Mouse (Mus musculus) midbrain, embryonic 14.5 days (tissue): ENCODE measurements around the gene Dpm3. TPM values are rescaled to one million over a fixed set of nuclear protein-coding genes. Genes with fewer than 3 reads are reported as not detected.

Experiments
- ATAC-seq: fragments of 200-750 bp; cut with Nextera tagmentation; 2 replicates; pipeline ENCODE4 v1.8.0; 2017; ENCODE audit warnings: moderate number of reproducible peaks, moderate library complexity; ENCODE audit not compliant: low FRiP score, low TSS enrichment
- DNase-seq: peaks from one replicate; pipeline ENCODE4 v3.0.0-alpha.2; 2015
- H3K27ac ChIP-seq: fragments of 300-500 bp; sonication (generic); replicated peaks from 2 replicates; pipeline ENCODE4 v1.5.1; 2014; ENCODE audit warnings: mild to moderate bottlenecking, low read depth, low read length, moderate library complexity
- H3K27me3 ChIP-seq: fragments of 300-500 bp; sonication (generic); 2 replicates; pipeline ENCODE4 v1.6.1; 2014; ENCODE audit warnings: low read length, control low read depth, mixed read lengths; ENCODE audit not compliant: control insufficient read depth, insufficient read depth
- H3K36me3 ChIP-seq: fragments of 300-500 bp; sonication (generic); 2 replicates; pipeline ENCODE4 v1.6.1; 2014; ENCODE audit warnings: low read length, control low read depth; ENCODE audit not compliant: control insufficient read depth, insufficient read depth
- H3K4me1 ChIP-seq: fragments of 300-500 bp; sonication (generic); 2 replicates; pipeline ENCODE4 v1.6.1; 2014; ENCODE audit warnings: mild to moderate bottlenecking, antibody characterized with exemption, low read length, control low read depth; ENCODE audit not compliant: control insufficient read depth, insufficient read depth
- H3K4me2 ChIP-seq: fragments of 300-500 bp; sonication (generic); 2 replicates; pipeline ENCODE4 v1.6.1; 2014; ENCODE audit warnings: mild to moderate bottlenecking, low read length, moderate library complexity
- H3K4me3 ChIP-seq: fragments of 300-500 bp; sonication (generic); replicated peaks from 2 replicates; pipeline ENCODE4 v1.5.1; 2014; ENCODE audit warnings: low read depth, low read length
- H3K9ac ChIP-seq: fragments of 300-500 bp; sonication (generic); replicated peaks from 2 replicates; pipeline ENCODE4 v1.6.1; 2014; ENCODE audit warnings: mild to moderate bottlenecking, low read length, moderate library complexity
- H3K9me3 ChIP-seq: fragments of 300-500 bp; sonication (generic); 2 replicates; pipeline ENCODE4 v1.6.1; 2016; ENCODE audit warnings: low read length, control low read depth, mixed read lengths; ENCODE audit not compliant: control insufficient read depth
- WGBS: fragments of 180-500 bp; shearing (Covaris S2); extraction: QIAGEN DNeasy Blood & Tissue Kit; methylation state at CpG from one replicate; pipeline ENCODE4 v1.1.7; 2014; 5-methylcytosine and 5-hydroxymethylcytosine counted together
- polyA plus RNA-seq: library from polyadenylated mRNA; unstranded; fragments of >200 nt; fragmentation: Nextera tagmentation; extraction: Ambion mirVana; gene quantifications from 2 replicates; pipeline ENCODE4 v1.2.1, GENCODE M21; 2014

The Dpm3 gene
- polyA plus RNA-seq, 1 experiment from 2014 or later, result 71.6 TPM

DNA sequence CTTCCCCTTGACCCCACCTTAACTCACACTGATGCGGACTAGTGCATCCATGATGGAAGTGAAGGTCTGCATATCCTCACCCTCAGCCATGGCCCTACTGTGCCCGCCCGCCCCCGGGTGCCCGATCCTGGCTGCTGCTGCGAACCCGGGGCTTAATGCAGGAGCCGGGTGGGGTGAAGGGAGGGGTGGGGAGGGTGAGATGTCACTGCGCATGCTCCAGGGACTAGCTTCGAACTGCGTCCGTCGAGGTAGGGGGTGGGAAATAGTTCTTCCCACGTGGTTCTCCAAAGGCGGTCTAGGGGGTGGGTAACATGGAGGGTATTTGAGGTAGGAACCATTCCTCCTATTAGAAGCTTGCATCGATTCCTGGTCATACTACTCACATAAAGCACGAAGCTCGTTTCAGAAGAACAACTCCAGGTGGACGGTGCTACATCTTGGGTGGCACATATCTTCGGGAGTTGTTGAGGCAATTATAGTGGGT lies 13.4 kb upstream of the Dpm3 start, which contains the start of gene Krtcap2:
Gene Krtcap2 (plus strand): TSS at position 279 of the 484 bp plus-strand sequence.
- H3K4me1 ChIP-seq, result peaks cover 39% of the 10 kb centered on the region
- peak; percentile 90 for DNase-seq

DNA sequence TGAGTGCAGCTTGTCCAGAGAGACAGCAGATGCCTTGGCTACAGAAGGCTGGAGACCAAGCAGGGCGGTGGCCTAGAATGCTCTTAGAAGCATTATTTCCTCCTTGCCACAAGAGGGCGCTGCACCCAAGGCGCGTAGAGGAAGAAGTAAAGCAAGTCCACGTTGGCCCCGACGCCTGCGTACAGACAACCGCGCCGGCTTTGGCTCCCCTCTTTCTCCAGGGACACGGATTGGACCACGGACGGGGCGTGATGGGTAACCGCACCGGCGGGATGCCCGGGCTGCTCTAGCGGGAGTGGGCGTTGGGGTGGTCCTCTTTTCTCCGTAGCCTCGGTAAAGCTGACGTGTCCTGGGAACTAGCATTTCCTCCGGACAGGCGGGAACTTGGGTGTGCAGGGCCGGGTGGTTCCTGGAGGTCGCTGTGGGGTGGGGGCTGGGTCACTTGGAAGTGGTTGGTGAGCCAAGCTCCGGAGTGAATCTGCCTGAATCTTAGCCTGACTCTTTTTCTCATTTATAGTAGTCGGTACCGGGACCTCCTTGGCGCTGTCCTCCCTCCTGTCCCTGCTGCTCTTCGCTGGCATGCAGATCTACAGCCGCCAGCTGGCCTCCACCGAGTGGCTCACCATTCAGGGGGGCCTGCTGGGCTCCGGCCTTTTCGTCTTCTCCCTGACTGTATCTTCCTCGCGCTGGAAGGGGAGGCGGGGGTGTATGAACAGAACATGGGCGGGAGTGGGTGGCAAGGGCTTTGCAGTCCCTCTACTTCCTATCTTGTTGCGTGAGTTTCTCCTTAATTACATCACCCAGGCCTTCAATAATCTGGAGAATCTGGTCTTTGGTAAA lies 12.7 kb upstream of the Dpm3 start, which contains the start of gene Trim46:
Gene Trim46 (minus strand): TSS at position 49 of the 840 bp plus-strand sequence.
- H3K36me3 ChIP-seq, result peaks cover 20% of the 10 kb centered on the region
- ATAC-seq (peak; percentile 55), DNase-seq (peak; percentile 95)
- H3K27ac ChIP-seq, result peak within 1 kb of the TSS; percentile 96
- no peaks in the 10 kb centered on the region for H3K27me3 ChIP-seq
- WGBS, result under 1% methylated on average over 42 of the region's 42 CpGs
- peak within 1 kb of the TSS; percentile 74 for H3K9ac ChIP-seq
- peak within 1 kb of the TSS; percentile 63 for H3K4me3 ChIP-seq
- peaks cover 44% of the 10 kb centered on the region for H3K4me1 ChIP-seq
- H3K4me2 ChIP-seq, result peak within 1 kb of the TSS; percentile 84
- H3K9me3 ChIP-seq, result no peaks in the 10 kb centered on the region

More for the DNA sequence above, 13.4 kb upstream of the Dpm3 start, which contains the start of gene Krtcap2:
- WGBS, result 2% methylated on average over 20 of the region's 20 CpGs
- Histone ChIP-seq H3K27me3 (no peaks in the 10 kb centered on the region), H3K9ac (peak within 1 kb of the TSS; percentile 74), H3K9me3 (no peaks in the 10 kb centered on the region), H3K4me3 (peak within 1 kb of the TSS; percentile 63), H3K27ac (peak within 1 kb of the TSS; percentile 96), H3K4me2 (peak within 1 kb of the TSS; percentile 84), H3K36me3 (peaks cover 28% of the 10 kb centered on the region)
- peak; percentile 62 for ATAC-seq

DNA sequence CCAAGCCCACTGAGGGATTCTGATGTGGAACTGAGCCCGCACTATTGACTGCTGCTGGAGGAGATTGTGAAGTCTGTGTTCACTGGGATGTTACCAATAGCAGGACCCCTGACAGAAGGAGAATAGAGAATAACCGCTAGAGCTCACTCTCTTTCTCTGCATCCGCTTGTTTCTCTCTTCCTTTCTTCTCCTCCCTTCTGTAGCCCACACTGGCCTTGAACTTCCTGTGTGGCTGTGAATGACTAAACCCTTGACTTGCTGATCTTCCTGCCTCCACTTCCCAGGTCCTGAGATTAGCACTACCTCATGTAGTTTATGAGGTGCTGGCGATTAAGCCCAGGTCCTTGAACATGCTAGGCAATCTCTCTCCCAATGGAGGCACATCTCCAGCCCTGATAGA lies 11.7 kb upstream of the Dpm3 start:
- H3K4me2 ChIP-seq, result peak overlapping the region; percentile 84
- H3K27me3 ChIP-seq, result no peaks in the 10 kb centered on the region
- H3K4me3 ChIP-seq, result peak overlapping the region; percentile 63; the same call in 1 of the 2 replicates
- H3K9ac ChIP-seq, result no peak overlapping the region
- no peak for ATAC-seq
- WGBS, result 90% methylated on average over 4 of the region's 4 CpGs
- DNase-seq, result no peak
- H3K27ac ChIP-seq, result no peak overlapping the region
- H3K36me3 ChIP-seq, result peaks cover 10% of the 10 kb centered on the region
- peaks cover 42% of the 10 kb centered on the region for H3K4me1 ChIP-seq
- no peaks in the 10 kb centered on the region for H3K9me3 ChIP-seq

DNA sequence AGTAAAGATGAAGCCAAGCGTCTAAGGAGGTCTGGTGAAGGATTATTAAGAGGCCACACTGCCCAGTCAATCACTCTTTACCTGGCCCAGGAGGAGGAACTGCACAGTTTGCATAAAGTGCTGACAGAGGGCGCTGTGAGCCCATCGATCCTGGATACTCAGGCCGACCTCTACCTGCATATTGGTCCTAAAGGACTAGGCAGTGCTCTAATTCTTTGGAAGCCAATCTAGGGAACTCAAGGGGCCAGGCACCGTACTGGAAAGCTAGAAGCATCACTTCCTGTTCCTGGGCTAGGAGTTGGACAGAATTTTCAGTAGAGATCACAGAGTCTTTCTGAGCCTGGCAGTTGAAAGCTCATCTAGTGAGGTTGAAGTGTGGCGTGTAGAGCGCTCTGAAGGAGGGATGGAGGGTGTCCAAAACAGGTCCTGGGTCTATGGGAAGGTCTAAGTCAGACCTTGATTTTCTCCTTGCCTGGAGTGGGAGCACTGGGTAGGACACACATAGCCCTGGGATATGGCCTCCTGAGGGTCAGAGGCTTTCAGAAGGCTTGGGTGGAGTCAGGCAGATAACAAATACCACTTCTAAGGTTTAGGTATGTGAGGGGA lies 8.6 kb upstream of the Dpm3 start:
- no peak overlapping the region for H3K27ac ChIP-seq
- WGBS, result 22% methylated on average over 7 of the region's 7 CpGs
- peaks cover 22% of the 10 kb centered on the region; the same call in 1 of the 2 replicates for H3K4me1 ChIP-seq
- no peak overlapping the region for H3K9ac ChIP-seq
- DNase-seq (peak; percentile 72), ATAC-seq (no peak)
- peaks cover 3% of the 10 kb centered on the region; the same call in 1 of the 2 replicates for H3K36me3 ChIP-seq
- H3K9me3 ChIP-seq, result no peaks in the 10 kb centered on the region
- H3K4me3 ChIP-seq, result no peak overlapping the region
- H3K27me3 ChIP-seq, result no peaks in the 10 kb centered on the region
- no peak overlapping the region for H3K4me2 ChIP-seq

DNA sequence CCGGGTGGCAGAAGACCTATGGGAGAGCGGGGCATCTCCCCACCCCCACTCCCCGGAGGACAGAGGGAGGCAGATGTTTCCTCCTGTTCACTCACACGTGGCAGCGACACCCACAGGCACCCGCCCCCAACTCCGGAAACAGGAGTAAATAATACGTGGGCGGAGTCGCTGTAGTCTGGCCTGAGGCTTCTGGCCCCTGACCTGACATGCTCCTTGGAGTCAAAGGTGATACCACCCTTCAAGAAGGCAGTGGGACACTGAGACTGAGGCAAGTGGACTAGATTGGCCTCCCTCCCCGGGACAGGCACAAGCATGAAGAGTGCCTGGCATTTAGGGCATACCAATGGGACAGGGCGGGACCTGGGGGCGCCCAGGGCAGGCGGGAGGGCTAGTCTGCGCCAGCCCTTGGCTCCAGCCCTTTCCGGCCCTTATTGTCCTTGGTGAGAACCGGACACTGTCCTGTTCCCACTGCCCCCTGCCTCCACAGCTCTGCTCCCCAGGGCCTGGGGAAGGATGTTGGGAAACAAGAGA lies 7.7 kb upstream of the Dpm3 start:
- WGBS, result 6% methylated on average over 17 of the region's 17 CpGs
- peak overlapping the region; percentile 7 for H3K4me2 ChIP-seq
- no peaks in the 10 kb centered on the region for H3K9me3 ChIP-seq
- peaks cover 3% of the 10 kb centered on the region; the same call in 1 of the 2 replicates for H3K36me3 ChIP-seq
- H3K9ac ChIP-seq, result no peak overlapping the region
- H3K27ac ChIP-seq, result no peak overlapping the region
- H3K4me3 ChIP-seq, result no peak overlapping the region
- H3K27me3 ChIP-seq, result no peaks in the 10 kb centered on the region
- DNase-seq (peak; percentile 22), ATAC-seq (no peak)
- peaks cover 17% of the 10 kb centered on the region; the same call in 1 of the 2 replicates for H3K4me1 ChIP-seq

DNA sequence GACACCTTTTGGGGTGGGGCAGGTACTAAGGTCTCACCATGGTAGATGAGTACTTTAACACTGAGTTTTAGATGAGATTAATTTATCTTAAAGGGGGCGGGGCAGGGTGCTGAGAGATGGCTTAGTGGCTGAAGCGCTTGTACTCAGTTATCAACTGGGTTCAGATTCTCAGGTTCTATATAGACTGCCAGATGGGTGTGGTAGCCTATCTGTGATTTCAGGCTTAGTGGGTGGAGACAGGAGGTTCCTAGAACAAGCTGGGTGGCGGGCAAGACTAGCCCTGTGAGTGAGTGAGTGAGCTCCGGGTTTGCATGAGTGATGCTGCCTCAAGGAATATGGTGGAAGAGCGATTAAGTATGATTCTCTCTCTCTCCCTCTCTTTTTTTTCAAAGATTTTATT lies 4.2 kb upstream of the Dpm3 start:
- H3K4me1 ChIP-seq, result 0 out of 2 replicates have a peak, but pooled peaks cover 9% of the 10 kb centered on the region
- H3K27ac ChIP-seq, result no peak overlapping the region
- DNase-seq (no peak), ATAC-seq (no peak)
- no peak overlapping the region for H3K9ac ChIP-seq
- H3K36me3 ChIP-seq, result no peaks in the 10 kb centered on the region
- H3K9me3 ChIP-seq, result no peaks in the 10 kb centered on the region
- H3K4me2 ChIP-seq, result no peak overlapping the region
- 89% methylated on average over 5 of the region's 5 CpGs for WGBS
- no peaks in the 10 kb centered on the region for H3K27me3 ChIP-seq
- H3K4me3 ChIP-seq, result no peak overlapping the region

DNA sequence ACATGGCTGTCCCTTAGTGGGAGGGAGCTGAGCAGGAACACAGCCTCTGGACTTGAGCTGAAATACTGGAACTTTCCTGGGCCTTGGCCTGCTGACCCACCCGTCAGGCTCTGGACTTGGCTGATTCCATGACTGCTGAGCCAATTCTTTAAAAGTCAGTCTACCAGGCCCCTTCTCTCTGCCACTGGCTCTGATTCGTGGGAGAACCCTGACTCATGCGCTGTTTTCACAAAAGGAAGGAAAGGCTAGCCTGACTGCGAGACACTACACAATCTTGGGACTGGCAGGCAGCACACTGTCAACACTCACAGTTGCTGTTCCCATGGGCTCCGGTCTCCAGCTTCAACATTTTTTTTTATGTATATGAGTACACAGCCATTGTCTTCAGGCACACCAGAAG lies 3.0 kb upstream of the Dpm3 start:
- H3K9ac ChIP-seq, result no peak overlapping the region
- H3K4me3 ChIP-seq, result no peak overlapping the region
- no peak for ATAC-seq
- no peaks in the 10 kb centered on the region for H3K36me3 ChIP-seq
- WGBS, result 83% methylated on average over 5 of the region's 5 CpGs
- H3K27ac ChIP-seq, result no peak overlapping the region
- DNase-seq, result no peak
- no peaks in the 10 kb centered on the region for H3K27me3 ChIP-seq
- no peak overlapping the region for H3K4me2 ChIP-seq
- H3K9me3 ChIP-seq, result no peaks in the 10 kb centered on the region
- H3K4me1 ChIP-seq, result 0 out of 2 replicates have a peak, but pooled peaks cover 3% of the 10 kb centered on the region

DNA sequence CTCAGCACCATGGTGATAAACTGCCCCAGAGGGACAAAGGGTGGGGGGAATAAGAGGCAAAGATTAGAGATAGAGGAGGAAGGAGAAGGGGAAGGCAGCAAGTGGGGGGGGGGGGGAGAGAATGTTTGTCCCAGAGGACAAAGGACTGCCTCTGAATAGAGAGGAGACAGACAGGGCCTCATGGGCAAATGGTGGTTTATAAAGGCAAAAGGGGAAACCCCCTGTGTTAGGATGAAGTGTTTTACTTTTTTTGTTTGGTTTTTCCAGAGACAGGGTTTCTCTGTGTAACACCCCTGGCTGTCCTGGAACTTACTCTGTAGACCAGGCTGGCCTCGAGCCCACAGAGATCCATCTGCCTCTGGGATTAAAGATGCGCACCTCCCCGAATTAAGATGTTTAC lies 1.1 kb downstream of the Dpm3 start:
- ATAC-seq, result no peak
- Histone ChIP-seq H3K36me3 (no peaks in the 10 kb centered on the region), H3K4me2 (no peak overlapping the region), H3K9ac (no peak overlapping the region), H3K27ac (no peak overlapping the region), H3K4me1 (no peaks in the 10 kb centered on the region), H3K9me3 (no peaks in the 10 kb centered on the region), H3K4me3 (no peak overlapping the region), H3K27me3 (no peaks in the 10 kb centered on the region)
- no peak for DNase-seq
- WGBS, result 43% methylated on average over 3 of the region's 3 CpGs
